Mouse (Mus musculus): ENCODE measurements around the gene Lrrc25.

Gene Lrrc25

GRCm38 (mm10) chr8:70647343-70648163 lies 31.6 kb downstream of the Lrrc25 start:
- DNase-seq (ENCODE audit: low read depth, low spot score) = peak; percentile 80

DNA sequence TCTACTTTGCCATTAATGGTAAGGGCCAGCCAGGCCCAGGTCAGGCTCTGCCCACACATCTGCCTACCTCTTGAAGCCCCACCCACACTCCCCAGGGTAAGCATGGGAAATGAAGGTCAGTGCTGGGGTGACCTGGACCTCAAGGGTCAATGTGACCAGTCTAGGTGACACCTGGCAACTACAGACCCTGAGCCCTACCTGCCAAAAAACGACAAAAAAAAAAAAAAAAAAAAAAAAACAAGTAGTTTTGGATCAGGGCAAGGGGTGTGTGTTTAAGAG lies 32.1 kb downstream of the Lrrc25 start:
- DNase-seq (ENCODE audit: low read depth, low spot score) = no peak

DNA sequence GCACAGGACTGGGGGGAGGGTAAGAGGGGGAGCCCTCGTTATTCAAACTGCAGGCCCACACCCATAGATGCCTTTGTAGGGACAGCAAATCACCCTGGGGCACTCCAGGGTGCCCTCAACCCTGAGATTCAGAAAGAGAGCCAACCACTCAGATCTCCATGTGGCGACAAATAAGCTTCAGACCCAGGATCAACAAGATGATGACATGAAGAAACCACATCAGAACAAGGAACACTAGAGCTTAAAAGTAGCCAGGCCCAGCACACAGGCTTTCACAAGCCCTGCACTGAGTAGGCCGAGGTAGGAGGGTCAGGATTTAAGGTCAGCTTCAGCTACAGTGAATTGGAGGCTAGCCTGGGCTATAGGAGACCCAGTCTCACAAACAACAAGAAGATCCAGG lies 33.0 kb downstream of the Lrrc25 start:
- DNase-seq (ENCODE audit: low read depth, low spot score) = no peak

DNA sequence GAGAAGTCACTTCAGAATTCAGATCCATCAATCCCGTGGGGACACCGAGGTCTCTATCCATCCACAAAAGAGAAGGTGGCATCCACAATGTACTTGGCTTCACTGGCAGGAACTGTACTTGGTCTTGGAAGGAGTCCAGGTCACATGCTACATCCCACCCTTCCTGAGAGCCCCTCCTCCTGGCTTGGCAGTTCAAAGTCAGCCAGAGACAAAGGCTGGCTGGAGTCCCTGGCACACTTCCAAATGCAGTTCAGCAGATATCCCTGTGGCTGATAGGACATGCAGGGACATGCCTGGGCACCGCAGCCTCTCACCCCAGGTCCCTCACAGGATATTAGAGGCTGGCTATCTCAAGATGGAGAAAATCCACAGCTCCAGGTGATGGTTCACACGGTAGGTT lies 33.4 kb downstream of the Lrrc25 start:
- peak; percentile 51 for DNase-seq (ENCODE audit: low read depth, low spot score)

DNA sequence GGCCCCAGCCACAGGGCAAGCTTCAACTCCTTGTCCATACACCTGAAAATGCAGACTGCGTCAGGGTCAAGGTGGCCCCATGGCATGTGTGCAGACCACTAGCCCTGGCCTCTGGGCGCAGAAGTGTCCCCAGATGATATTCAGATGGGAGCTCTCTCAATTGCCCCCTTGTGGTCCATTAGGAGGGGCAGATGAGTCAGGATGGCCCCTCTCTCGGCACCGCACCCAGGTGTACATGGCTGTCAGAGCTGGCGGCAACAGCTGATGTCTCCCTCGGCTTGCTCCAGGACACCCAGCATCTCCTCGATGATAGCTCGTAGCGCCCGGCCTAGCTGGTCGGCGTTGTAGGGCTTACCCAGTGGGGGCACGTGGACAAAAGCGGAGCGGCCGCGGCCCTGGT lies 34.4 kb downstream of the Lrrc25 start:
- DNase-seq (ENCODE audit: low read depth, low spot score) = no peak

- no peak for DNase-seq (ENCODE audit: low read depth, low spot score)
Measured at GRCm38 (mm10) chr8:70653226-70653625, 37.3 kb downstream of the Lrrc25 start.

DNA sequence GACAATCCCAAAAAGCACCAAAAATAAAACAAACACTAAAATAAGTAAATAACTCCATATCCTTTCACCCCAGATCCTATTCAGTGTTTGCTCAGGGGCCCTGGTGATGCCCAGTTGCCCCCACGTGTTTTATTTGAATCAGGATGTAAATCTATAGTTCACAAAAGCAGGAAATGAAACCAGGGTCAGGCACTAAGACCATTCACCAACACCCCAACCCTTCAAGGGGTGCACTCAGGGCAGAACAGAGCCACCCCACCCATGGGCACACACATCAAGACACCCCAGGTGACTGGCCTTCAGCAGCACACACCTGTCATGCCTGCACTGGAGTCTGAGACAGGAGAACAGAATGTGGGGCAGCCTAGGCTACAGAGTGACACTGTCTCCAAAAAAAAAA lies 38.2 kb downstream of the Lrrc25 start:
- no peak for DNase-seq (ENCODE audit: low read depth, low spot score)

DNA sequence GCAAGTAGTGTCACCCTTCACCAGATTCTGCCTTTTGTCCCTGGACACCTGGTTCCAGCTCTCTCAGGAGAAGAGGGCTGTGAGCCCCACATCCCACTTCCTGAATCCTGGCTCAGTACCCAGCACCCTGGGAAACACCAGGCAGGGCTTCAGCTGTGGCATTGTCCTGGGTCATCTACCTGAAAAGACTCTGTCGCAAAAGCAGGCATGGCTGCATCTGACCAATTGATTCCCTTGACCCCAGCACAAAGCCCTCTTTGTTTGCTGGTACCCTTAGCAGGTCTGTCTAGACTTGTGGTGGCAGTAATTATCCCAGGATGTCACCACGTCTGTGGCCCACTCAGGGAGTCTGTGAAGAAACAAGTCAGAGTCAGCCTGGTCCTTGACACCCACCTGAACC lies 39.5 kb downstream of the Lrrc25 start:
- DNase-seq (ENCODE audit: low read depth, low spot score) = peak; percentile 69

- DNase-seq (ENCODE audit: low read depth, low spot score) = peak; percentile 77
Measured at GRCm38 (mm10) chr8:70656193-70656790, 40.3 kb downstream of the Lrrc25 start.

- no peak for DNase-seq (ENCODE audit: low read depth, low spot score)
Measured at GRCm38 (mm10) chr8:70657214-70657613, 41.3 kb downstream of the Lrrc25 start.

- DNase-seq (ENCODE audit: low read depth, low spot score) = no peak
Measured at GRCm38 (mm10) chr8:70657739-70658138, 41.8 kb downstream of the Lrrc25 start.

DNA sequence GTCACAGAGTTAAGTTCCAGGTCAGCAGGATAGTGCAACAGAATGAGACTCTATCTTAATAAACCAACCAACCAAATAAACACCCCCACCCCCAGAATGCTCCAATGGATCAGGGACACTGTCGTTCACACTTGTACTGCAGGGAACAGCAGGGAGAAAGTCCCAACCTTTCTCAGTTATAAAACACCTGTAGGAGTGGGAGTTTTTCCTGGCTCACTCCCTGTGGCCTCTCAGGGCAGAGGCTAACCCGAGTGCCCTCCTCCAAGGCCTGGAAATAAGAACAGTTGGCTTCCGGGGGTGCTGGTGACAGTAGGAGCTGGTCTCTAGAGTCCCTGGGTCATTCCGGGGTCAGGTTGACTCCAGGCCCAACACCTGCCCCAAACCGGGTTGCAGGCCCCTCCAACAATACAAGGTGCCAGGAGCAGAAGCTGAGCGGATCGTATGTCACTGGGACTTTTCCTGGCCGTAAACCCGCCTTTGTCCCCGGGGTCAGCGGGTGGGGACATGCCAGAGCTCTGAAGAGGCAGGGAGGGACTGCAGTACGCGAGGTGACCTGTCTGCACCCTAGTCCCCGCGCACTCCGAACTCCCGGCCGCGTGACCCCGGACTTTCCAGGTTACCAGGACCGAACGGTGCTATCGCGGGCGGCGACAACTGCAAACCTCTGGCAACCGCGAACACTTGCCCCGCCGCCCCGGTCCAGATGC lies 43.1 kb downstream of the Lrrc25 start:
- no peak for DNase-seq (ENCODE audit: low read depth, low spot score)

- peak; percentile 95 for DNase-seq (ENCODE audit: low read depth, low spot score)
Measured at GRCm38 (mm10) chr8:70659604-70660272, 43.8 kb downstream of the Lrrc25 start.

DNA sequence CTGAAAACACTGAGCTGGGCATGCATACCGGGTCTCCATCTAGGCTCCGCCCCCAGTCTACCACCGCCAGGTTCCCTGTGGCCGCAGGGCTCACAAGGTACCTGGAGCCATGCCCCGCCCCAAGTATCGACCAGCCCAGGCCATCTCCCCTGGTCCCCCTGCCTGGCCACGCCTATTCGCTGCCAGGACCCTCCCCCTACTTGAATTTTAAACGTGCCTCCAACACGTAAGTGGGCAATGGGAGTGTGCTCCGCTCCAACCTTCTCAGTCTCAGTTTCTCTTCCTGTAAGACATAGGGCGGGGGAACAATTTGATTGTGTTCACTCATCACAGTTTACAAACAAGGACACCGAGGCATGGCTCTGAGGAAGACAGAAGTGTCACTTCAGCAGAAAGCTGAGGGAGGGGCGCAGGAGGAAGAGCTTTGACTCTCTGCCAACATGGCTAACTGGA lies 44.3 kb downstream of the Lrrc25 start, which contains the start of gene Pgpep1:
Pgpep1 (minus strand) TSS at position 116 of the 453 bp plus-strand sequence.
- peak; percentile 67 for DNase-seq (ENCODE audit: low read depth, low spot score)

DNA sequence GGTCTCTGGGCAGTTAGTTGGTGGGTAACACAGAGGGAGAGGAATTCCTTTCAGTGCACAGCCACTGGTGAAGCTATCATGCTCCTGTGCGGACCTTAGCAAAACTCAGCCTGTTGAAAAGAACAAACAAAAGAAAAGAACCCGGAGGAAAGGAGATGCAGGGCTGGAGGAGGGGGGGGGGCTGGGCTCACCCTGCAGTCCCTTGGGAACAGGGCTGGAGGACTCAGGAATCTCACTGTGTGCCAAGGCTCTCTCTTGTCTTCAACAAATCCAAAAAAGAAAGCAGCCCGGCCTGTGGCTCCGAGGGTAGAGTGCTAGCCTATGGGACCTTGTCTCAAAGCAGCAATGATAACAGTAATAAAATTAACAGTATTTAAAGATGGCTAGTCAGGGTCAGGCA lies 47.7 kb downstream of the Lrrc25 start:
- DNase-seq (ENCODE audit: low read depth, low spot score) = no peak

DNA sequence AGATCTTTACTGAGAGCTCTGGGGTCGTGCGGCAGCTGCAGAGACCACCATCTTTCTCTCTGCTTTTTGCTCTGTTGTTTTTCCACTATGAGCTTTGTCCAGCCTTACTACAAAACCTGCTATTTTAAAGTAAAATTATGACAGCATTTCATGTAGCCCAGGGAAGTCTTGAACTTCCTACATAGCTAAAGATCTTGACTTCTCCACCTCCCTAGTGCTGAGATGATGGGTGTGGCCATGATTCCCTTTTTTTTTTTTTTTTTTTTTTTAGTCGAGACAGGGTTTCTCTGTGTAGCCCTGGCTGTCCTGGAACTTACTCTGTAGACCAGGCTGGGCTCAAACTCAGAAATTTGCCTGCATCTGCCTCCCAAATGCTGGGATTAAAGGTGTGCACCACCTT lies 48.7 kb downstream of the Lrrc25 start:
- DNase-seq (ENCODE audit: low read depth, low spot score) = no peak

DNA sequence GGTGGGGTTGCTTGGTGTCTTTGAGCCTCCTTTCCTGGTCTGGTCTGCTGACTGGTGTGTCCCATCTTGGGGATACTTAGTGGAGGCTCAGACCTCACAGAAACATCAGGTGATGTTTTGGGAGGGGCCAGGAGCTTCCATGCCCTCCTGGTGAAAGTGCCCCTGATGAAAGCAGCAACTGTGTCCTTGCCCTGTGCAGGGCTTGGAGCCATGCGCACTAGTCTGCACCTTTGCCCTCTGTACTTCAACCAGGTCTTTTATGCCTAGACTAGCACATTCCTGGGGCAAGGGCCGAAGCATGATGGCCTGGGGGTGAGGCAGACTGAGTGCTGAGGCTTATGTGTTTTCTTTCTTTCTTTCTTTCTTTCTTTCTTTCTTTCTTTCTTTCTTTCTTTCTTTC lies 49.6 kb downstream of the Lrrc25 start:
- DNase-seq (ENCODE audit: low read depth, low spot score) = no peak

DNA sequence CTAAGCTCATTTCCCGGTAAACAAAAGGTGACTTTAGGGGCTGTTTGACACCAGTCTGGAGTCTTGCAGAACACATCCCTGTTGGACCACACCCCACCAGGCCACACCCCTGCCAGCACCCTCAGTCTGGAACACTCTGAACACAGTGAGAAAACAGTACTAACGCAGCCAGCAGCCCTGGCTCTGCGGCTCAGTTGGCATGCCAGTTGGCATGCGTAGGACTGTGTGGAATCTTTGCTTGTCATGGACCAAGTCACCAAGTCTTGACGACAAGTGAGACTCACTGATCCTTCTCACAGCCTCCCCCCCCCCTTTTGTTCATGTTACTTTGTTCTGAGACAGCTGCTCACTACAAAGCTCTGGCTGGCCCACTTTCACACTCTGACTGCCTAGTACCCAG lies 51.1 kb downstream of the Lrrc25 start:
- DNase-seq (ENCODE audit: low read depth, low spot score) = no peak

Measured in mesoderm, embryonic 11.5 days (tissue).